16 mouse cellular contexts compared by ENCODE assay signal in the genomic region with DNA sequence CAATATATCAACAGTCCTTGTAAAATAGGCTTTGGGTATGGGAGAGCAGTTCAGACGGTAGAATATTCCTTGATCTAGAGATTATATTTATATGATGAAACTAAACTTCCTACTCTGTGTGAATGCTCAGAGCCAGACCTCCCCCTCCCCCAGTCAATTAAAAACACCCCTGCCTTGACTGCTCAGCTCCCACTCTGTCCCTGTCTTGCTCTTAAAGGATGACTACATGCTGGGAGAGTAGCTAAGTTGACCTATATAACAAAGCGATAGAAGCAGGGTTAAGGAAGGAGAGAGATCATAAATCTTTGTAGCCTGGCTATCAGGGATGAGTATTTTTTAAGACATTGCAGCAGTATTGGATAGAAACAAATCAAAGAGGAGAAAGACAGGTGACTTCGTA.
"Had no signal": no experiment of that assay in that cellular context is flagged by ENCODE, and none has a peak within 500 bp of the region (broad histone marks: within the 10 kb centered on the region; RNA-seq: fewer than 3 reads in every experiment).

No protein-coding gene starts in this region.

- ATAC-seq: liver, postnatal 0 days; lung, postnatal 0 days had no signal

- H3K4me3 ChIP-seq: liver, embryonic 15.5 days; lung, embryonic 15.5 days; megakaryocyte, embryonic 14.5 days; midbrain, embryonic 12.5 days; neural tube, embryonic 12.5 days; stomach, embryonic 15.5 days had no signal

- H3K4me1 ChIP-seq: liver, embryonic 15.5 days; lung, embryonic 15.5 days; megakaryocyte, embryonic 14.5 days; midbrain, embryonic 12.5 days; neural tube, embryonic 12.5 days; stomach, embryonic 15.5 days had no signal

- H3K9ac ChIP-seq: liver, embryonic 15.5 days; liver, postnatal 0 days; lung, embryonic 15.5 days; midbrain, embryonic 12.5 days; neural tube, embryonic 12.5 days; stomach, embryonic 15.5 days had no signal

- H3K4me2 ChIP-seq: liver, embryonic 15.5 days; lung, embryonic 15.5 days; midbrain, embryonic 12.5 days; neural tube, embryonic 12.5 days; stomach, embryonic 15.5 days had no signal

- H3K27me3 ChIP-seq: liver, embryonic 15.5 days; lung, embryonic 15.5 days; megakaryocyte, embryonic 14.5 days; midbrain, embryonic 12.5 days; neural tube, embryonic 12.5 days; stomach, embryonic 15.5 days had no signal

- H3K9me3 ChIP-seq: liver, embryonic 15.5 days; lung, embryonic 15.5 days; midbrain, embryonic 12.5 days; neural tube, embryonic 12.5 days; stomach, embryonic 15.5 days had no signal

- DNase-seq: liver, postnatal 0 days; lung, adult 2 months; lung, postnatal 14 days; lung, postnatal 36 days; right cerebral cortex, postnatal 14 days; thymus, adult 2 months; thymus, postnatal 25 days had no signal

- H3K36me3 ChIP-seq: liver, embryonic 15.5 days; lung, embryonic 15.5 days; midbrain, embryonic 12.5 days; neural tube, embryonic 12.5 days; stomach, embryonic 15.5 days had no signal

- H3K27ac ChIP-seq: liver, embryonic 15.5 days; lung, embryonic 15.5 days; macrophage; midbrain, embryonic 12.5 days; neural tube, embryonic 12.5 days; stomach, embryonic 15.5 days; stomach, postnatal 0 days had no signal
